8 mouse cellular contexts compared by ENCODE assay signal in genomic region chr2:154613118-154614115, GRCm38 (mm10). TPM values are rescaled to one million over a fixed set of nuclear protein-coding genes. Genes with fewer than 3 reads are reported as not detected.
DNase-seq lines count a peak whose midpoint lies in the region; ATAC-seq and TF ChIP-seq lines count a peak whose summit lies in the region.

Zfp341 (plus strand) TSS chr2:154613297.
4930519P11Rik (minus strand) TSS chr2:154613437.

- TF ChIP-seq POLR2A in lung, adult 2 months (IDR thresholded peaks at IDR 0.05; ENCODE audit: borderline replicate concordance, extremely low read depth, low read depth, low read length), result peak; percentile 71

- H3K36me3 ChIP-seq in G1E (replicated peaks), result peaks cover 7% of the 10 kb centered on the region
- H3K36me3 ChIP-seq in forebrain, embryonic 15.5 days, result peaks cover 3% of the 10 kb centered on the region
- H3K36me3 ChIP-seq in neural tube, embryonic 15.5 days, result no peaks in the 10 kb centered on the region

- H3K9me3 ChIP-seq in G1E (replicated peaks), result no peaks in the 10 kb centered on the region
- H3K9me3 ChIP-seq in forebrain, embryonic 15.5 days, result no peaks in the 10 kb centered on the region
- no peaks in the 10 kb centered on the region for H3K9me3 ChIP-seq in neural tube, embryonic 15.5 days (replicated peaks)

- peak within 1 kb of the TSS; percentile 60 for H3K4me2 ChIP-seq in forebrain, embryonic 15.5 days (replicated peaks)
- H3K4me2 ChIP-seq in neural tube, embryonic 15.5 days, result peak within 1 kb of the TSS; percentile 77

- peak; percentile 66 for ATAC-seq in G1E (ENCODE audit: extremely low read depth, insufficient number of reproducible peaks, low FRiP score, poor library complexity, severe bottlenecking)
- ATAC-seq in forebrain, embryonic 15.5 days (replicated peaks), result peak; percentile 93
- peak; percentile 94 for ATAC-seq in neural tube, embryonic 15.5 days (ENCODE audit: low FRiP score)

- peak; percentile 88 for DNase-seq in G1E (ENCODE audit: low spot score)
- DNase-seq in cerebellum, adult 11-12 months, result peak; percentile 89
- DNase-seq in heart, postnatal 25 days (ENCODE audit: low spot score), result peak; percentile 85
- peak; percentile 82 to 92 for DNase-seq in layer of hippocampus, adult 18-20 months (ENCODE audit: low spot score in 2 of 2)
- DNase-seq in lung, adult 2 months, result peak; percentile 81
- DNase-seq in testis, postnatal 10 days (ENCODE audit: low spot score), result peak; percentile 94

- peak within 1 kb of the TSS; percentile 78 for H3K4me3 ChIP-seq in G1E (ENCODE audit: low read depth, low read length)
- peak within 1 kb of the TSS; percentile 59 for H3K4me3 ChIP-seq in forebrain, embryonic 15.5 days
- peak within 1 kb of the TSS; percentile 75 for H3K4me3 ChIP-seq in lung, adult 2 months (replicated peaks; ENCODE audit: extremely low read depth, low read depth, low read length)
- peak within 1 kb of the TSS; percentile 62 for H3K4me3 ChIP-seq in neural tube, embryonic 15.5 days (replicated peaks)

- intact Hi-C loops in heart, postnatal 25 days (cut with DNase I), result loop anchor here (2.0 to 5.0 kb wide), 3 partner anchors 61 to 197 kb away; partner anchors contain the start of genes Actl10 and Cbfa2t2

- peak; percentile 53; the same call in 1 of the 2 replicates for TF ChIP-seq CTCF in G1E (IDR thresholded peaks at IDR 0.05; ENCODE audit: low read depth, low read length)
- peak; percentile 30 for TF ChIP-seq CTCF in lung, adult 2 months (IDR thresholded peaks at IDR 0.05; ENCODE audit: insufficient read depth, low read length)

- H3K27me3 ChIP-seq in G1E (ENCODE audit: insufficient read depth, low read length), result 0 out of 2 replicates have a peak, but pooled peaks cover 4% of the 10 kb centered on the region
- no peaks in the 10 kb centered on the region for H3K27me3 ChIP-seq in forebrain, embryonic 15.5 days
- no peaks in the 10 kb centered on the region for H3K27me3 ChIP-seq in neural tube, embryonic 15.5 days (replicated peaks)

- peak within 1 kb of the TSS; percentile 83 for H3K9ac ChIP-seq in forebrain, embryonic 15.5 days (replicated peaks)
- H3K9ac ChIP-seq in neural tube, embryonic 15.5 days (replicated peaks), result peak within 1 kb of the TSS; percentile 77

- H3K4me1 ChIP-seq in G1E (ENCODE audit: insufficient read depth, low read depth, low read length), result peaks cover 59% of the 10 kb centered on the region
- H3K4me1 ChIP-seq in forebrain, embryonic 15.5 days, result peaks cover 18% of the 10 kb centered on the region
- peaks cover 5% of the 10 kb centered on the region for H3K4me1 ChIP-seq in lung, adult 2 months (ENCODE audit: control insufficient read depth, insufficient read depth, low read length)
- H3K4me1 ChIP-seq in neural tube, embryonic 15.5 days, result peaks cover 24% of the 10 kb centered on the region

- under 1% methylated on average over 92 of the region's 98 CpGs for WGBS in forebrain, embryonic 15.5 days
- WGBS in lung, adult 2 months, result under 1% methylated on average over 95 of the region's 98 CpGs
- WGBS in neural tube, embryonic 15.5 days, result under 1% methylated on average over 82 of the region's 98 CpGs

- H3K27ac ChIP-seq in forebrain, embryonic 15.5 days (replicated peaks), result peak within 1 kb of the TSS; percentile 97
- H3K27ac ChIP-seq in neural tube, embryonic 15.5 days (replicated peaks), result peak within 1 kb of the TSS; percentile 98

RNA-seq across cellular contexts. Expression of gene Zfp341, which starts in this region (rescaled TPM):
- total RNA-seq in G1E (2014; fragmentation: Nextera tagmentation), result 5.4 and 7.4 TPM in 2 replicates
- 0.93 TPM in 2 replicates for total RNA-seq in G1E (2017)
- polyA plus RNA-seq in G1E (2012), result 10.2 and 11.1 TPM in 2 replicates
- polyA plus RNA-seq in forebrain, embryonic 15.5 days (2015; fragmentation: Nextera tagmentation; extraction: Ambion mirVana), result 2.7 and 3.6 TPM in 2 replicates
- 1 to 10 TPM; 3.0 to 3.1 TPM for total RNA-seq in heart, postnatal 25 days (2021)
- total RNA-seq in layer of hippocampus, adult 18-20 months (2021), result 10 to 100 TPM in 1 of 2 experiments, 1 to 10 TPM in 1; 9.4 to 10.6 TPM
- 5.8 and 6.8 TPM in 2 replicates for polyA plus RNA-seq in lung, adult 2 months (2012; rRNA removed)
- polyA plus RNA-seq in neural tube, embryonic 15.5 days (2015; fragmentation: Nextera tagmentation; extraction: Ambion mirVana), result 2.1 and 2.3 TPM in 2 replicates

RNA-seq across cellular contexts. Expression of gene 4930519P11Rik, which starts in this region (rescaled TPM):
- total RNA-seq in G1E (2014; fragmentation: Nextera tagmentation) (not detected in 2 replicates), G1E (2017) (0.52 TPM in 1 of 2 replicates, not detected in the other)
- 1.5 and 1.7 TPM in 2 replicates for polyA plus RNA-seq in G1E (2012)
- 0.45 and 0.89 TPM in 2 replicates for polyA plus RNA-seq in forebrain, embryonic 15.5 days (2015; fragmentation: Nextera tagmentation; extraction: Ambion mirVana)
- not detected for total RNA-seq in heart, postnatal 25 days (2021)
- not detected for total RNA-seq in layer of hippocampus, adult 18-20 months (2021)
- polyA plus RNA-seq in lung, adult 2 months (2012; rRNA removed), result 0.53 and 1.4 TPM in 2 replicates
- polyA plus RNA-seq in neural tube, embryonic 15.5 days (2015; fragmentation: Nextera tagmentation; extraction: Ambion mirVana), result 0.35 and 0.55 TPM in 2 replicates

Comparison
In these comparisons a context has a peak if more than half of its experiments do, and no peak if none do; other contexts are left out.
1. Peak in every context shown above with its lines: DNase-seq, ATAC-seq, H3K4me3 ChIP-seq and H3K27ac ChIP-seq.